Mouse (Mus musculus) MEL (cell line): ENCODE results near the gene Tpt1. TPM values are rescaled to one million over a fixed set of nuclear protein-coding genes. Genes with fewer than 3 reads are reported as not detected.

ENCODE experiments used
- DNase-seq: peaks from one replicate; pipeline ENCODE4 v3.0.0; 2011; ENCODE audit warnings: low read depth, low spot score
- H3K27ac ChIP-seq: 2 replicates; pipeline ENCODE4 v1.5.1; 2012; ENCODE audit warnings: low read depth, mild to moderate bottlenecking, control low read depth, low read length, moderate library complexity; ENCODE audit not compliant: control insufficient read depth
- H3K27me3 ChIP-seq, 2 experiments: fragments of 150-350 bp in 1 of 2; sonication (generic) in 1 of 2; 2 replicates each; pipeline ENCODE4 v1.6.1; 2012; ENCODE audit warnings: low read length in 2 of 2, mild to moderate bottlenecking in 2 of 2, improper control_type of control experiment in 1 of 2, moderate library complexity in 1 of 2; ENCODE audit not compliant: insufficient read depth in 2 of 2, control insufficient read depth in 1 of 2
- H3K36me3 ChIP-seq, 2 experiments: 2 replicates each; pipeline ENCODE4 v1.6.1; 2012 to 2014; ENCODE audit warnings: low read length in 2 of 2, improper control_type of control experiment in 1 of 2, inconsistent platforms in 1 of 2, mild to moderate bottlenecking in 1 of 2; ENCODE audit not compliant: insufficient read depth in 2 of 2, control insufficient read depth in 1 of 2
- H3K4me1 ChIP-seq, 2 experiments: fragments of 150-350 bp in 1 of 2; sonication (generic) in 1 of 2; 2 replicates each; pipeline ENCODE4 v1.6.1; 2012; ENCODE audit warnings: low read length in 2 of 2, improper control_type of control experiment in 1 of 2, mild to moderate bottlenecking in 1 of 2; ENCODE audit not compliant: insufficient read depth in 2 of 2, control insufficient read depth in 1 of 2
- H3K4me3 ChIP-seq, 2 experiments: fragments of 150-350 bp in 1 of 2; sonication (generic) in 1 of 2; 2 replicates each; pipeline ENCODE4 v1.5.1; 2012; ENCODE audit warnings: low read depth in 2 of 2, low read length in 2 of 2, mild to moderate bottlenecking in 2 of 2, moderate library complexity in 2 of 2, control low read depth in 1 of 2, improper control_type of control experiment in 1 of 2; ENCODE audit not compliant: control insufficient read depth in 1 of 2, insufficient read depth in 1 of 2
- H3K79me2 ChIP-seq: 2 replicates; pipeline ENCODE4 v1.6.1; 2012; ENCODE audit warnings: mild to moderate bottlenecking, low read length, moderate library complexity; ENCODE audit not compliant: control insufficient read depth, poor library complexity, insufficient read depth
- H3K9ac ChIP-seq: 2 replicates; pipeline ENCODE4 v1.6.1; 2012; ENCODE audit warnings: low read depth, mild to moderate bottlenecking, control low read depth, low read length, moderate library complexity; ENCODE audit not compliant: control insufficient read depth, poor library complexity, severe bottlenecking
- H3K9me3 ChIP-seq: fragments of 150-350 bp; sonication (generic); replicated peaks from 2 replicates; pipeline ENCODE4 v1.6.1; 2012; ENCODE audit warnings: mild to moderate bottlenecking, low read length, improper control_type of control experiment, moderate library complexity; ENCODE audit not compliant: insufficient read depth
- BHLHE40 ChIP-seq: IDR thresholded peaks from 2 replicates; pipeline ENCODE4 v1.6.1; 2012; ENCODE audit warnings: low read depth, mild to moderate bottlenecking, inconsistent platforms, low read length, improper control_type of control experiment, borderline replicate concordance
- CTCF ChIP-seq, 3 experiments: IDR thresholded peaks in 2 of 3; conservative IDR thresholded peaks in 1 of 3; 2 replicates each; pipeline ENCODE4 v1.5.1; 2011 to 2012; ENCODE audit warnings: low read length in 3 of 3, low read depth in 2 of 3, mild to moderate bottlenecking in 2 of 3, improper control_type of control experiment in 1 of 3, inconsistent platforms in 1 of 3, mixed read lengths in 1 of 3, moderate library complexity in 1 of 3; ENCODE audit not compliant: control insufficient read depth in 1 of 3, insufficient read depth in 1 of 3, poor library complexity in 1 of 3, severe bottlenecking in 1 of 3
- E2F4 ChIP-seq: IDR thresholded peaks from 2 replicates; pipeline ENCODE4 v1.6.1; 2011; ENCODE audit warnings: low read depth, low read length, improper control_type of control experiment, borderline replicate concordance
- ELF1 ChIP-seq: IDR thresholded peaks from 2 replicates; pipeline ENCODE4 v1.6.1; 2014; ENCODE audit warnings: low read depth, mild to moderate bottlenecking, inconsistent platforms, low read length, improper control_type of control experiment, moderate library complexity
- EP300 ChIP-seq, 2 experiments: IDR thresholded peaks; 2 replicates each; pipeline ENCODE4 v1.6.1; 2011; ENCODE audit warnings: improper control_type of control experiment in 2 of 2, low read length in 2 of 2, low read depth in 1 of 2, mild to moderate bottlenecking in 1 of 2
- ETS1 ChIP-seq: IDR thresholded peaks from 2 replicates; pipeline ENCODE4 v1.6.1; 2012; ENCODE audit warnings: low read depth, mild to moderate bottlenecking, inconsistent platforms, low read length, improper control_type of control experiment, moderate library complexity
- GABPA ChIP-seq: IDR thresholded peaks from 2 replicates; pipeline ENCODE4 v1.6.1; 2012; ENCODE audit warnings: low read depth, mild to moderate bottlenecking, inconsistent platforms, low read length, improper control_type of control experiment, moderate library complexity
- JUND ChIP-seq: IDR thresholded peaks from 2 replicates; pipeline ENCODE4 v1.6.1; 2011; ENCODE audit warnings: low read depth, mild to moderate bottlenecking, improper control_type of control experiment, low read length
- KAT2A ChIP-seq: conservative IDR thresholded peaks from 2 replicates; pipeline ENCODE4 v1.6.1; 2012; ENCODE audit warnings: low read depth, low read length, improper control_type of control experiment, inconsistent platforms
- MAX ChIP-seq: IDR thresholded peaks from 2 replicates; pipeline ENCODE4 v1.6.1; 2011; ENCODE audit warnings: low read length, improper control_type of control experiment
- MAZ ChIP-seq: IDR thresholded peaks from 2 replicates; pipeline ENCODE4 v1.6.1; 2012; ENCODE audit warnings: low read depth, mild to moderate bottlenecking, inconsistent platforms, low read length, improper control_type of control experiment
- MEF2A ChIP-seq: IDR thresholded peaks from 2 replicates; pipeline ENCODE4 v1.6.1; 2014; ENCODE audit warnings: low read depth, mild to moderate bottlenecking, inconsistent platforms, low read length, improper control_type of control experiment; ENCODE audit not compliant: poor library complexity, insufficient replicate concordance, severe bottlenecking; ENCODE audit errors: extremely low read depth
- MXI1 ChIP-seq: IDR thresholded peaks from 2 replicates; pipeline ENCODE4 v1.6.1; 2011; ENCODE audit warnings: mild to moderate bottlenecking, low read depth, low read length, improper control_type of control experiment
- MYB ChIP-seq: IDR thresholded peaks from 2 replicates; pipeline ENCODE4 v1.6.1; 2011; ENCODE audit warnings: mild to moderate bottlenecking, low read depth, low read length, improper control_type of control experiment
- NELFE ChIP-seq: IDR thresholded peaks from 2 replicates; pipeline ENCODE4 v1.6.1; 2011; ENCODE audit warnings: low read depth, low read length, improper control_type of control experiment
- NRF1 ChIP-seq: IDR thresholded peaks from 2 replicates; pipeline ENCODE4 v1.6.1; 2014; ENCODE audit warnings: low read depth, mild to moderate bottlenecking, inconsistent platforms, low read length, improper control_type of control experiment, moderate library complexity; ENCODE audit not compliant: poor library complexity, insufficient read depth, severe bottlenecking
- POLR2A ChIP-seq, 2 experiments: IDR thresholded peaks; 2 replicates each; pipeline ENCODE4 v1.6.1; 2011 to 2012; ENCODE audit warnings: low read length in 2 of 2, mild to moderate bottlenecking in 2 of 2, control low read depth in 1 of 2, improper control_type of control experiment in 1 of 2, low read depth in 1 of 2, moderate library complexity in 1 of 2; ENCODE audit not compliant: control insufficient read depth in 1 of 2, insufficient read depth in 1 of 2, poor library complexity in 1 of 2
- POLR2AphosphoS2 ChIP-seq: IDR thresholded peaks from 2 replicates; pipeline ENCODE4 v1.6.1; 2011; ENCODE audit warnings: low read length, improper control_type of control experiment
- POLR2AphosphoS5 ChIP-seq: IDR thresholded peaks from 2 replicates; pipeline ENCODE4 v1.6.1; 2012; ENCODE audit warnings: low read depth, borderline replicate concordance, mild to moderate bottlenecking, inconsistent platforms, low read length, moderate library complexity, mixed read lengths
- RAD21 ChIP-seq: IDR thresholded peaks from 2 replicates; pipeline ENCODE4 v1.6.1; 2011; ENCODE audit warnings: mild to moderate bottlenecking, low read depth, low read length, improper control_type of control experiment
- SIN3A ChIP-seq: IDR thresholded peaks from 2 replicates; pipeline ENCODE4 v1.6.1; 2012; ENCODE audit warnings: low read length, improper control_type of control experiment, inconsistent platforms
- TAL1 ChIP-seq: IDR thresholded peaks from 2 replicates; pipeline ENCODE4 v1.6.1; 2012; ENCODE audit warnings: mild to moderate bottlenecking, inconsistent platforms, low read length, moderate library complexity, mixed read lengths
- TBP ChIP-seq: IDR thresholded peaks from 2 replicates; pipeline ENCODE4 v1.8.0; 2011; ENCODE audit warnings: low read depth, low read length, improper control_type of control experiment
- TCF12 ChIP-seq: IDR thresholded peaks from 2 replicates; pipeline ENCODE4 v1.6.1; 2014; ENCODE audit warnings: low read depth, mild to moderate bottlenecking, inconsistent platforms, low read length, improper control_type of control experiment, moderate library complexity
- UBTF ChIP-seq: IDR thresholded peaks from 2 replicates; pipeline ENCODE4 v1.6.1; 2012; ENCODE audit warnings: low read depth, mild to moderate bottlenecking, inconsistent platforms, low read length, improper control_type of control experiment, moderate library complexity, borderline replicate concordance; ENCODE audit not compliant: insufficient read depth
- USF1 ChIP-seq: IDR thresholded peaks from 2 replicates; pipeline ENCODE4 v1.6.1; 2014; ENCODE audit warnings: low read depth, mild to moderate bottlenecking, inconsistent platforms, low read length, improper control_type of control experiment, moderate library complexity
- USF2 ChIP-seq, 2 experiments: IDR thresholded peaks; 2 replicates each; pipeline ENCODE4 v1.6.1; 2011 to 2012; ENCODE audit warnings: improper control_type of control experiment in 2 of 2, low read length in 2 of 2, borderline replicate concordance in 1 of 2, inconsistent platforms in 1 of 2, low read depth in 1 of 2, mild to moderate bottlenecking in 1 of 2; ENCODE audit not compliant: insufficient read depth in 1 of 2
- ZC3H11A ChIP-seq: IDR thresholded peaks from 2 replicates; pipeline ENCODE4 v1.6.1; 2012; ENCODE audit warnings: low read depth, mild to moderate bottlenecking, inconsistent platforms, low read length, improper control_type of control experiment
- ZKSCAN1 ChIP-seq: IDR thresholded peaks from 2 replicates; pipeline ENCODE4 v1.6.1; 2012; ENCODE audit warnings: low read depth, mild to moderate bottlenecking, inconsistent platforms, low read length, improper control_type of control experiment, moderate library complexity
- ZMIZ1 ChIP-seq: IDR thresholded peaks from 2 replicates; pipeline ENCODE4 v1.6.1; 2012; ENCODE audit warnings: low read depth, mild to moderate bottlenecking, inconsistent platforms, low read length, improper control_type of control experiment, moderate library complexity
- ZNF384 ChIP-seq: IDR thresholded peaks from 2 replicates; pipeline ENCODE4 v1.6.1; 2012; ENCODE audit warnings: low read depth, mild to moderate bottlenecking, inconsistent platforms, low read length, improper control_type of control experiment
- polyA plus RNA-seq, 2 experiments: library from polyadenylated mRNA; stranded (reverse) in 1 of 2; unstranded in 1 of 2; fragments of >175 nt in 1 of 2; fragments of >200 nt in 1 of 2; gene quantifications; 2 replicates each; pipeline versions ENCODE4 v1.2.1 to v1.2.4; 2012; ENCODE audit warnings: low replicate concordance in 2 of 2, low read depth in 1 of 2; ENCODE audit not compliant: insufficient read length in 2 of 2, insufficient read depth in 1 of 2, missing spikeins in 1 of 2
- total RNA-seq: library from RNA; depleted of rRNA; stranded (reverse); fragments of 300-350 nt; gene quantifications from 2 replicates; pipeline ENCODE4 v1.2.3, GENCODE M21; 2012

Tpt1 gene
- total and polyA plus RNA-seq, 3 experiments, result 652 to 1,342 (median 817) TPM

DNA sequence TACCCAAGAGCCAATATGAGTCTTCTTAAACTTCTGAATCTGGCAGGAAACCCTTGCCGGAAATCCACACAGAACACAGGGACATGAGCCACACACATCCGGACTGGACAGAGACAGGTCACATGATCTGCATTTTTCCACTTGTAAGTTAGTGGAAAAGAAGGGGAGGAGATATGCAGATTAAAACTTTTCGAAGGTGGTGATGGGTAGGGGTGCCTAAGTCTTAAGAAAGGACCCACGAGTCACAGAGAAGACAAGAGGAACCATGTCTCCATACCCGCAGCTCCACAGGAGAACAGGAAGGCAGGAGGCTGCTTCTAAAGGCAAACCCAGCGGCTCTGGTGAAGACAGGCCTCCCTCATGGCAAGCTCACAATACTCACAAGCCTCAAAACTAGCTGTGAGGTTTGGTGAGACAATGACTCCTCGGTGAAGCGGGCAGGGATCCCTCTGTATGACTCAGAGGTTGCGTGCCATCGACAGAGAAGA is 10.6 kb upstream of the Tpt1 start (continued):
- TF ChIP-seq ZMIZ1 (peak; percentile 32; the same call in 1 of the 2 replicates), GABPA (no peak), ELF1 (0 out of 2 replicates have a peak, but pooled peaks have one; percentile 4), MYB (no peak), NELFE (peak; percentile 76), MAX (peak; percentile 72), TCF12 (no peak)

GRCm38 (mm10) chr14:75834739-75835381 is 10.0 kb upstream of the Tpt1 start:
- no peaks in the 10 kb centered on the region for H3K27me3 ChIP-seq
- peak overlapping the region; percentile 83 for H3K9ac ChIP-seq
- no peaks in the 10 kb centered on the region; the same call in 1 of the 2 replicates for H3K79me2 ChIP-seq
- H3K36me3 ChIP-seq, result peaks cover 0 to 32% of the 10 kb centered on the region in 2 experiments; a peak in 2 of 4 replicates
- peak overlapping the region; percentile 57 to 66 for H3K4me3 ChIP-seq
- peak; percentile 86 for DNase-seq
- peak overlapping the region; percentile 91 for H3K27ac ChIP-seq
- no peaks in the 10 kb centered on the region for H3K9me3 ChIP-seq
- peaks cover 6 to 31% of the 10 kb centered on the region in 2 experiments for H3K4me1 ChIP-seq
- peak in 2 of 3 experiments; percentile 27 to 30; a peak in 3 of 6 replicates for TF ChIP-seq CTCF (IDR thresholded peaks at IDR 0.05 in 2 of 3, conservative IDR thresholded peaks at IDR 0.05 in 1 of 3; ENCODE audit: control insufficient read depth in 1 of 3, insufficient read depth in 1 of 3, low read depth in 2 of 3, low read length in 3 of 3, poor library complexity in 1 of 3, severe bottlenecking in 1 of 3)
- TF ChIP-seq NELFE, result peak; percentile 37
- TF ChIP-seq ZMIZ1, result peak; percentile 49; the same call in 1 of the 2 replicates
- TF ChIP-seq USF2 (IDR thresholded peaks at IDR 0.05; ENCODE audit: borderline replicate concordance in 1 of 2, insufficient read depth in 1 of 2, low read depth in 1 of 2, low read length in 2 of 2), result no peak
- TF ChIP-seq TBP, result no peak; the same call in 1 of the 2 replicates
- 0 out of 2 replicates have a peak, but pooled peaks have one; percentile 16 for TF ChIP-seq ZKSCAN1
- TF ChIP-seq ZNF384, result no peak
- no peak for TF ChIP-seq USF1
- TF ChIP-seq NRF1, result no peak
- 0 out of 2 replicates have a peak, but pooled peaks have one; percentile 22 for TF ChIP-seq BHLHE40
- no peak for TF ChIP-seq GABPA
- peak; percentile 44; the same call in 1 of the 2 replicates for TF ChIP-seq TCF12
- no peak for TF ChIP-seq POLR2AphosphoS5
- no peak for TF ChIP-seq KAT2A
- no peak for TF ChIP-seq ZC3H11A
- 0 out of 2 replicates have a peak, but pooled peaks have one; percentile 23 for TF ChIP-seq E2F4
- TF ChIP-seq RAD21, result no peak; the same call in none of the 2 replicates
- no peak for TF ChIP-seq TAL1
- TF ChIP-seq JUND, result 0 out of 2 replicates have a peak, but pooled peaks have one; percentile 33
- TF ChIP-seq MXI1, result no peak; the same call in 1 of the 2 replicates
- TF ChIP-seq ETS1, result 0 out of 2 replicates have a peak, but pooled peaks have one; percentile 37
- peak; percentile 21 to 27; a peak in 2 of 4 replicates for TF ChIP-seq EP300 (IDR thresholded peaks at IDR 0.05; ENCODE audit: low read depth in 1 of 2, low read length in 2 of 2)
- no peak for TF ChIP-seq UBTF
- TF ChIP-seq MEF2A, result peak; percentile 47; the same call in 1 of the 2 replicates
- TF ChIP-seq POLR2A (IDR thresholded peaks at IDR 0.05; ENCODE audit: control insufficient read depth in 1 of 2, insufficient read depth in 1 of 2, low read depth in 1 of 2, low read length in 2 of 2, poor library complexity in 1 of 2), result peak; percentile 8 to 51; a peak in 2 of 4 replicates
- no peak; the same call in 1 of the 2 replicates for TF ChIP-seq POLR2AphosphoS2
- no peak for TF ChIP-seq SIN3A
- TF ChIP-seq MAZ, result no peak
